Mouse (Mus musculus): ENCODE measurements at regions not wholly inside any gene's neighbourhood (a gene's known extent, or its start where the extent isn't known, plus 50 kb on each side); places are given as distances from the start of the nearest gene placed in this dataset.

- TF ChIP-seq EP300 (IDR thresholded peaks at IDR 0.05; ENCODE audit: low read depth) (no peak), CTCF (IDR thresholded peaks at IDR 0.05; ENCODE audit: low read depth) (no peak)
Observed at GRCm38 (mm10) chr10:125515026-125515425, 125.8 kb upstream of the Slc16a7 start.

Measured in heart, postnatal 0 days (tissue).